Mouse (Mus musculus): ENCODE data around the gene Kif5a.

- TF ChIP-seq CTCF (IDR thresholded peaks at IDR 0.05; ENCODE audit: borderline replicate concordance, insufficient read depth, low read depth, low read length) (no peak), POLR2A (IDR thresholded peaks at IDR 0.05; ENCODE audit: borderline replicate concordance, insufficient read depth, low read length) (no peak)
Observed at GRCm38 (mm10) chr10:127250810-127251209, 12.3 kb downstream of the Kif5a start.

Measured in cerebellum, adult 2 months (tissue).